Mouse (Mus musculus) testis, adult 2 months (tissue): Measurements from ENCODE around the gene Actg2.

ENCODE experiments used
- CTCF ChIP-seq: fragments of 200-500 bp; IDR thresholded peaks from 2 replicates; pipeline ENCODE4 v1.5.1; 2012; ENCODE audit warnings: low read depth, mild to moderate bottlenecking, inconsistent platforms, low read length, moderate library complexity; ENCODE audit not compliant: control insufficient read depth, insufficient read depth, insufficient replicate concordance
- POLR2A ChIP-seq: fragments of 200-500 bp; IDR thresholded peaks from 2 replicates; pipeline ENCODE4 v1.6.1; 2012; ENCODE audit warnings: low read depth, mild to moderate bottlenecking, inconsistent platforms, low read length, moderate library complexity; ENCODE audit not compliant: control insufficient read depth

GRCm38 (mm10) chr6:83571840-83572667, 36.0 kb upstream of the Actg2 start:
- TF ChIP-seq POLR2A, result peak; percentile 51
- TF ChIP-seq CTCF, result no peak
